Mouse (Mus musculus) limb, embryonic 14.5 days (tissue): ENCODE measurements around the gene Ppp2r5e. TPM values are rescaled to one million over a fixed set of nuclear protein-coding genes. Genes with fewer than 3 reads are reported as not detected.
A peak's percentile ranks its signal among the peaks of the same experiment; 100 is the strongest.

Experiments used
- ATAC-seq: fragments of 200-750 bp; cut with Nextera tagmentation; 2 replicates; pipeline ENCODE4 v1.8.0; 2017; ENCODE audit warnings: low read depth, moderate number of reproducible peaks, moderate TSS enrichment; ENCODE audit not compliant: low FRiP score
- DNase-seq: peaks from one replicate; pipeline ENCODE4 v3.0.0-alpha.2; 2015; ENCODE audit warnings: low spot score
- H3K27ac ChIP-seq: fragments of 300-500 bp; sonication (generic); replicated peaks from 2 replicates; pipeline ENCODE4 v1.5.1; 2014; ENCODE audit warnings: low read depth, mild to moderate bottlenecking, low read length, moderate library complexity, mixed read lengths
- H3K27me3 ChIP-seq: fragments of 300-500 bp; sonication (generic); 2 replicates; pipeline ENCODE4 v1.6.1; 2014; ENCODE audit warnings: low read length, mixed read lengths; ENCODE audit not compliant: control insufficient read depth, insufficient read depth
- H3K36me3 ChIP-seq: fragments of 300-500 bp; sonication (generic); 2 replicates; pipeline ENCODE4 v1.6.1; 2014; ENCODE audit warnings: mild to moderate bottlenecking, low read length, moderate library complexity, mixed read lengths; ENCODE audit not compliant: control insufficient read depth, insufficient read depth
- H3K4me1 ChIP-seq: fragments of 300-500 bp; sonication (generic); 2 replicates; pipeline ENCODE4 v1.6.1; 2014; ENCODE audit warnings: antibody characterized with exemption, low read length, mixed read lengths; ENCODE audit not compliant: control insufficient read depth, insufficient read depth
- H3K4me2 ChIP-seq: fragments of 300-500 bp; sonication (generic); replicated peaks from 2 replicates; pipeline ENCODE4 v1.6.1; 2014; ENCODE audit warnings: low read depth, mild to moderate bottlenecking, low read length, moderate library complexity; ENCODE audit not compliant: severe bottlenecking
- H3K4me3 ChIP-seq: fragments of 300-500 bp; sonication (generic); replicated peaks from 2 replicates; pipeline ENCODE4 v1.5.1; 2014; ENCODE audit warnings: low read length
- H3K9ac ChIP-seq: fragments of 300-500 bp; sonication (generic); 2 replicates; pipeline ENCODE4 v1.6.1; 2014; ENCODE audit warnings: mild to moderate bottlenecking, low read depth, low read length, moderate library complexity; ENCODE audit not compliant: severe bottlenecking
- H3K9me3 ChIP-seq: fragments of 300-500 bp; sonication (generic); 2 replicates; pipeline ENCODE4 v1.6.1; 2016; ENCODE audit warnings: low read length; ENCODE audit not compliant: control insufficient read depth
- POLR2A ChIP-seq: fragments of 200-500 bp; IDR thresholded peaks from 2 replicates; pipeline ENCODE4 v1.8.0; 2012; ENCODE audit warnings: inconsistent platforms, mild to moderate bottlenecking, moderate library complexity, borderline replicate concordance; ENCODE audit not compliant: insufficient read depth, insufficient read length; ENCODE audit errors: extremely low read depth
- WGBS: fragments of 180-500 bp; shearing (Covaris S2); extraction: QIAGEN DNeasy Blood & Tissue Kit; methylation state at CpG from one replicate; pipeline ENCODE4 v1.1.7; 2014; 5-methylcytosine and 5-hydroxymethylcytosine counted together
- polyA plus RNA-seq, 2 experiments: library from polyadenylated mRNA; depleted of rRNA in 1 of 2; stranded (reverse) in 1 of 2; unstranded in 1 of 2; fragments of >200 nt; fragmentation: Nextera tagmentation in 1 of 2; extraction: Ambion mirVana in 1 of 2; gene quantifications; 2 replicates each; pipeline versions ENCODE4 v1.2.1 to v1.2.3; 2012 to 2014

Ppp2r5e gene
- polyA plus RNA-seq, 2 experiments = 17.6 to 27.3 TPM

GRCm38 (mm10) chr12:75531895-75532294, 64.2 kb downstream of the Ppp2r5e start:
- no peak overlapping the region for H3K4me2 ChIP-seq
- DNase-seq = no peak
- WGBS = 65% methylated on average over 2 of the region's 2 CpGs

GRCm38 (mm10) chr12:75528857-75529808, 66.9 kb downstream of the Ppp2r5e start:
- Histone ChIP-seq H3K27me3 (no peaks in the 10 kb centered on the region), H3K36me3 (no peaks in the 10 kb centered on the region), H3K4me1 (peaks cover 11% of the 10 kb centered on the region; the same call in 1 of the 2 replicates), H3K9ac (no peak overlapping the region), H3K9me3 (no peaks in the 10 kb centered on the region), H3K4me2 (no peak overlapping the region), H3K27ac (0 out of 2 replicates have a peak overlapping the region, but pooled peaks have one; percentile 22), H3K4me3 (no peak overlapping the region)
- DNase-seq = peak; percentile 63
- TF ChIP-seq POLR2A = no peak
- WGBS = 67% methylated on average over 7 of the region's 7 CpGs
- no peak for ATAC-seq

More at GRCm38 (mm10) chr12:75531895-75532294, 64.2 kb downstream of the Ppp2r5e start:
- H3K9me3 ChIP-seq = no peaks in the 10 kb centered on the region
- no peaks in the 10 kb centered on the region for H3K36me3 ChIP-seq
- H3K4me3 ChIP-seq = no peak overlapping the region
- H3K9ac ChIP-seq = no peak overlapping the region
- H3K27ac ChIP-seq = no peak overlapping the region
- no peak for ATAC-seq
- TF ChIP-seq POLR2A = no peak
- H3K27me3 ChIP-seq = no peaks in the 10 kb centered on the region
- H3K4me1 ChIP-seq = peaks cover 11% of the 10 kb centered on the region; the same call in 1 of the 2 replicates

- 87% methylated on average over 1 of the region's 1 CpGs for WGBS
- no peak for ATAC-seq
- no peaks in the 10 kb centered on the region for H3K9me3 ChIP-seq
Observed at GRCm38 (mm10) chr12:75528300-75528699, 67.7 kb downstream of the Ppp2r5e start.

GRCm38 (mm10) chr12:75524199-75524598, 71.8 kb downstream of the Ppp2r5e start:
- no peak overlapping the region for H3K9ac ChIP-seq
- H3K36me3 ChIP-seq = no peaks in the 10 kb centered on the region
- no peak overlapping the region for H3K4me3 ChIP-seq
- 67% methylated on average over 3 of the region's 3 CpGs for WGBS
- H3K27me3 ChIP-seq = no peaks in the 10 kb centered on the region
- no peak overlapping the region for H3K27ac ChIP-seq
- DNase-seq (no peak), ATAC-seq (no peak)
- TF ChIP-seq POLR2A = no peak
- peaks cover 9% of the 10 kb centered on the region; the same call in 1 of the 2 replicates for H3K4me1 ChIP-seq
- no peaks in the 10 kb centered on the region for H3K9me3 ChIP-seq
- H3K4me2 ChIP-seq = no peak overlapping the region

More at GRCm38 (mm10) chr12:75528300-75528699, 67.7 kb downstream of the Ppp2r5e start:
- Histone ChIP-seq H3K9ac (no peak overlapping the region), H3K27ac (no peak overlapping the region), H3K4me3 (no peak overlapping the region), H3K36me3 (no peaks in the 10 kb centered on the region), H3K27me3 (no peaks in the 10 kb centered on the region), H3K4me1 (peaks cover 11% of the 10 kb centered on the region; the same call in 1 of the 2 replicates), H3K4me2 (no peak overlapping the region)
- TF ChIP-seq POLR2A = no peak
- DNase-seq = peak; percentile 25

- 82% methylated on average over 2 of the region's 2 CpGs for WGBS
- no peak overlapping the region for H3K4me3 ChIP-seq
- TF ChIP-seq POLR2A = no peak
- 0 out of 2 replicates have a peak, but pooled peaks cover 7% of the 10 kb centered on the region for H3K4me1 ChIP-seq
- DNase-seq (no peak), ATAC-seq (no peak)
- no peaks in the 10 kb centered on the region for H3K9me3 ChIP-seq
- no peak overlapping the region for H3K27ac ChIP-seq
- no peaks in the 10 kb centered on the region for H3K36me3 ChIP-seq
- H3K4me2 ChIP-seq = no peak overlapping the region
- H3K9ac ChIP-seq = no peak overlapping the region
- H3K27me3 ChIP-seq = no peaks in the 10 kb centered on the region
Observed at GRCm38 (mm10) chr12:75522931-75523330, 73.1 kb downstream of the Ppp2r5e start.
